In genomic region chr10:7158285-7159060, GRCm38 (mm10) we compare ENCODE assay signal across 8 mouse cellular contexts. TPM values are rescaled to one million over a fixed set of nuclear protein-coding genes. Genes with fewer than 3 reads are reported as not detected.
DNase-seq lines count a peak whose midpoint lies in the region; ATAC-seq lines count a peak whose summit lies in the region.

No protein-coding gene starts in this region.

- DNase-seq in midbrain, embryonic 10.5 days (ENCODE audit: low spot score): no peak
- DNase-seq in heart, postnatal 25 days (ENCODE audit: low spot score): peak; percentile 22
- DNase-seq in large intestine, adult 2 months (ENCODE audit: low read depth, low spot score): peak; percentile 54
- no peak for DNase-seq in liver, embryonic 13.5 days
- peak; percentile 32 for DNase-seq in right cerebral cortex, postnatal 4 days

- WGBS in midbrain, embryonic 12.5 days: 75% methylated on average over 15 of the region's 15 CpGs
- WGBS in midbrain, embryonic 10.5 days: 91% methylated on average over 15 of the region's 15 CpGs
- WGBS in large intestine, adult 2 months: 4% methylated on average over 15 of the region's 15 CpGs
- 58% methylated on average over 15 of the region's 15 CpGs for WGBS in liver, embryonic 13.5 days (ENCODE audit: insufficient replicate concordance)

- no peak for ATAC-seq in midbrain, embryonic 12.5 days (ENCODE audit: low FRiP score, low read depth)
- ATAC-seq in common myeloid progenitor, adult 5-6 weeks (replicated peaks; ENCODE audit: low read depth, poor library complexity, severe bottlenecking): peak; percentile 48
- peak; percentile 25 for ATAC-seq in liver, embryonic 13.5 days (ENCODE audit: low read depth)
- ATAC-seq in megakaryocyte progenitor cell, adult 5-6 weeks (replicated peaks; ENCODE audit: poor library complexity): no peak

- 0 out of 2 replicates have a peak, but pooled peaks cover 3% of the 10 kb centered on the region for H3K9me3 ChIP-seq in midbrain, embryonic 12.5 days
- no peaks in the 10 kb centered on the region for H3K9me3 ChIP-seq in midbrain, embryonic 10.5 days (replicated peaks)
- no peaks in the 10 kb centered on the region for H3K9me3 ChIP-seq in liver, embryonic 13.5 days (replicated peaks)

- H3K4me3 ChIP-seq in midbrain, embryonic 12.5 days: no peak overlapping the region
- H3K4me3 ChIP-seq in midbrain, embryonic 10.5 days: no peak overlapping the region
- H3K4me3 ChIP-seq in liver, embryonic 13.5 days (replicated peaks): no peak overlapping the region

- H3K27me3 ChIP-seq in midbrain, embryonic 12.5 days: no peaks in the 10 kb centered on the region
- no peaks in the 10 kb centered on the region for H3K27me3 ChIP-seq in midbrain, embryonic 10.5 days (ENCODE audit: low read depth, poor library complexity, severe bottlenecking)
- H3K27me3 ChIP-seq in liver, embryonic 13.5 days: no peaks in the 10 kb centered on the region

- H3K27ac ChIP-seq in midbrain, embryonic 12.5 days (replicated peaks): 0 out of 2 replicates have a peak overlapping the region, but pooled peaks have one; percentile 16
- H3K27ac ChIP-seq in midbrain, embryonic 10.5 days (replicated peaks): no peak overlapping the region
- peak overlapping the region; percentile 63 for H3K27ac ChIP-seq in liver, embryonic 13.5 days

- no peak overlapping the region for H3K9ac ChIP-seq in midbrain, embryonic 12.5 days (replicated peaks)
- no peak overlapping the region for H3K9ac ChIP-seq in liver, embryonic 13.5 days

- no peak overlapping the region for H3K4me2 ChIP-seq in midbrain, embryonic 12.5 days (replicated peaks)
- no peak overlapping the region for H3K4me2 ChIP-seq in liver, embryonic 13.5 days

- H3K4me1 ChIP-seq in midbrain, embryonic 12.5 days: peaks cover 23% of the 10 kb centered on the region
- no peaks in the 10 kb centered on the region for H3K4me1 ChIP-seq in midbrain, embryonic 10.5 days
- peaks cover 30% of the 10 kb centered on the region for H3K4me1 ChIP-seq in liver, embryonic 13.5 days (replicated peaks)

- H3K36me3 ChIP-seq in midbrain, embryonic 12.5 days: no peaks in the 10 kb centered on the region
- H3K36me3 ChIP-seq in midbrain, embryonic 10.5 days: peaks cover 23% of the 10 kb centered on the region
- H3K36me3 ChIP-seq in liver, embryonic 13.5 days: peaks cover 8% of the 10 kb centered on the region; the same call in 1 of the 2 replicates

- intact Hi-C loops in heart, postnatal 25 days (cut with DNase I): loop anchor here (5.0 kb wide), 1 partner anchor 49 kb away; no protein-coding TSS in a partner anchor

RNA-seq across cellular contexts. Expression of gene Cnksr3, which starts 53.6 kb away (rescaled TPM):
- 6.1 and 7.3 TPM in 2 replicates for polyA plus RNA-seq in midbrain, embryonic 12.5 days (2016; fragmentation: Nextera tagmentation; extraction: Ambion mirVana)
- polyA plus RNA-seq in midbrain, embryonic 10.5 days (2016; fragmentation: Nextera tagmentation; extraction: Ambion mirVana): 8.7 and 9.1 TPM in 2 replicates
- total RNA-seq in common myeloid progenitor, adult 5-6 weeks (2017): 7.8 and 8.7 TPM in 2 replicates
- 10 to 100 TPM; 20.0 to 20.8 TPM for total RNA-seq in heart, postnatal 25 days (2021)
- polyA plus RNA-seq in large intestine, adult 2 months (2012; rRNA removed): 7.6 and 12.0 TPM in 2 replicates
- polyA plus RNA-seq in liver, embryonic 13.5 days (2015; fragmentation: Nextera tagmentation; extraction: Ambion mirVana): 3.1 and 3.8 TPM in 2 replicates
- total RNA-seq in megakaryocyte progenitor cell, adult 5-6 weeks (2015): 6.5 and 9.8 TPM in 2 replicates
- total RNA-seq in megakaryocyte progenitor cell, adult 5-6 weeks (2017): 4.9 and 5.1 TPM in 2 replicates

Comparison
In these comparisons a context has a peak if more than half of its experiments do, and no peak if none do; other contexts are left out.
1. ATAC-seq: peak in common myeloid progenitor, adult 5-6 weeks (single experiment) and liver, embryonic 13.5 days (single experiment); none in midbrain, embryonic 12.5 days (single experiment) and megakaryocyte progenitor cell, adult 5-6 weeks (single experiment).
2. DNase-seq: peak in heart, postnatal 25 days (single experiment), large intestine, adult 2 months (single experiment) and right cerebral cortex, postnatal 4 days (single experiment); none in midbrain, embryonic 10.5 days (single experiment) and liver, embryonic 13.5 days (single experiment).